Mouse (Mus musculus) inflammation-experienced regulatory T-cells, adult 16 weeks (primary cell): ENCODE results near the gene Rbp7. TPM values are rescaled to one million over a fixed set of nuclear protein-coding genes. Genes with fewer than 3 reads are reported as not detected.

ENCODE experiments used
- polyA plus RNA-seq: library from polyadenylated mRNA; unstranded; fragments of 100-300 nt; shearing (Covaris generic); gene quantifications from one replicate; pipeline ENCODE4 v1.2.1, GENCODE M21; 2017

Gene Rbp7
- not detected for polyA plus RNA-seq

GRCm38 (mm10) chr4:149454879-149455278 is at the start of gene Rbp7:
Rbp7 (minus strand) TSS chr4:149454978.

GRCm38 (mm10) chr4:149485053-149485824 is 30.5 kb upstream of the Rbp7 start, which contains the start of the genes Nmnat1 and Lzic:
Nmnat1 (minus strand) TSS chr4:149485202.
Lzic (plus strand) TSS chr4:149485229.

DNA sequence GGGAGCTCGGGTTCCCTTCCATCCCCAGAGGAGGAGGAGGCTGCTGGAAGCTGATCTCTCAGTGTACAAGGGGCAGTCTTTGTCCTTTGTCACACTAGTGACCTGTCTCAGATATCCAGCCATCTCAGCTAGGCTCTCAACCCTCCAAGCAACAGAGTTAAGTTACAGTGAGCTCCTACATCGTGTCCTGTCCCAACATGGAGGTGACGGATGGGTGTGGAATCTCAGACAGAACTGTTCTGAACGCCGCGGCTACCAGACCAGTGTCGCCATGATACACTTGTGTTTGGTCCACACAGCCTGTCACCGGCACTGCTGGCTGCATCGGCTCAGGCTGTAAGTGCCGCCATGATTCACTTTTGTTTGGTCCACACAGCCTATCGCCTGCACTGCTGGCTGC is 22.3 kb upstream of the Rbp7 start, which contains the start of gene Tmem274:
TSS of gene Tmem274 (plus strand) at position 301 of the 400 bp plus-strand sequence.

DNA sequence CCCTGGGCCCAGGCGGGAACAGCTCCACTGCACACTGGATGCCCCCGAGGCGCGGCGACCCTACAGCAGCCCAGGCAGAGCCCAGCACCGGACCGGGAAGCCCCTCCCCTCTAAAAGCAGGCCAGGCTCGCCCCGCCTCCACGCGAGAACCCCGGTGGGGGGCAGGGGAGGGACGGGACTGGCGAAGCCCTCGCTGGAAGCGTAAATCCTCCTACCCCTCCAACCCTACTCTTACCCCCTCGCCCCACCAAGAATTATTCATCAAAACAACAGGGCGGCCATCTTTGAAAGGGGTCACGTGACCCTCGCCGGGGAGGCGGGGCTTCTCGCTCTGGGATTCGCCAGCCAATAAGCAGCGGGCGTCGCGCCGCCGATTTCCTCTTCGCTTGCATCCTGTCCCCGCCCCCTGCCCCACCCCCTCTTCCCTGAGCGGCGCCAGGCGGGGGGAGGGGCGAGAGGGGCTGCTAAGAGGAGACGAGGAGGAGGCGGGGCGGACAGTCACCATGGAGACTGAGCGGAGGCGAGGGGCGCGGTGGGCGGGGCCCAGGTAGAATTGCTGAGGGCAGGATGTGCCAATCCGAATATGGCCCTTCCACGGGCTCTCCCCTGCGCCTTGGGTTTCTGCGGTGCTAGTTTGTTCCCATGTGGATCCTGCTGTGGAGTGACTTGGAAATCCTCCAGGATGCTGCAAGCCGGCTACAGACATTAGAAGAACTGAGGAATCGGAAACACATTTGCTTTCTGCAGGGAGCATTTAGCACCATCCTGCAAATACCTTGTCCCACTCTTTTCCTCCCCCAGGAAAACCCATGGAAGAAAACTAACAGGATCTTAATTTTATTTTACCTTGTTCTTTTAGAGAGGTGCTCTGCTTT is 28.2 kb downstream of the Rbp7 start, which contains the start of gene Ube4b:
TSS of gene Ube4b (minus strand) at position 425 of the 875 bp plus-strand sequence.

Other genes starting within 250 kb of the Rbp7 start
- gene Kif1b, start 147.3 kb downstream of the Rbp7 start, polyA plus RNA-seq, result 10.1 TPM
- gene Ube4b, start 28.2 kb downstream of the Rbp7 start, polyA plus RNA-seq, result 41.7 TPM
- 1.1 TPM for gene Tmem274, start 22.4 kb upstream of the Rbp7 start, polyA plus RNA-seq
- gene Nmnat1, start 30.2 kb upstream of the Rbp7 start, polyA plus RNA-seq, result 10.6 TPM
- gene Lzic, start 30.3 kb upstream of the Rbp7 start, polyA plus RNA-seq, result 39.5 TPM
- 0.95 TPM for gene Ctnnbip1, start 63.3 kb upstream of the Rbp7 start, polyA plus RNA-seq
- gene Clstn1, start 131.5 kb upstream of the Rbp7 start, polyA plus RNA-seq, result 3.7 TPM
- gene Pik3cd, start 247.6 kb upstream of the Rbp7 start, polyA plus RNA-seq, result 347 TPM